Comparison of ENCODE assay signal across 16 mouse cellular contexts in genomic region chr17:47450239-47450638, GRCm38 (mm10). TPM values are rescaled to one million over a fixed set of nuclear protein-coding genes. Genes with fewer than 3 reads are reported as not detected.
DNase-seq lines count a peak whose midpoint lies in the region; ATAC-seq and TF ChIP-seq lines count a peak whose summit lies in the region.
"Had no signal": no experiment of that assay in that cellular context is flagged by ENCODE, and none has a peak within 500 bp of the region (broad histone marks: within the 10 kb centered on the region; RNA-seq: fewer than 3 reads in every experiment).

No protein-coding gene starts in this region.

- no peaks in the 10 kb centered on the region for H3K27me3 ChIP-seq in heart, embryonic 12.5 days (replicated peaks)
- H3K27me3 ChIP-seq in heart, adult 2 months (ENCODE audit: control insufficient read depth, insufficient read depth, low read length) = no peaks in the 10 kb centered on the region
- H3K27me3 ChIP-seq in lung, embryonic 14.5 days (ENCODE audit: insufficient read depth, low read length) = no peaks in the 10 kb centered on the region
- no peaks in the 10 kb centered on the region for H3K27me3 ChIP-seq in embryonic facial prominence, embryonic 15.5 days
- H3K27me3 ChIP-seq in stomach, embryonic 15.5 days (replicated peaks) = no peaks in the 10 kb centered on the region
- H3K27me3 ChIP-seq: forebrain, embryonic 12.5 days; midbrain, embryonic 15.5 days had no signal

- DNase-seq in heart, adult 2 months = no peak
- peak; percentile 27 for DNase-seq in lung, embryonic 14.5 days
- DNase-seq in lung, postnatal 36 days = no peak
- DNase-seq in ovary, postnatal 36 days (ENCODE audit: low spot score) = no peak
- no peak for DNase-seq in B cell, adult 2 months
- DNase-seq: cerebellum, adult 11 months; gastrocnemius, postnatal 14 days; layer of hippocampus, postnatal 36 days; right cerebral cortex, postnatal 14 days had no signal

- ATAC-seq in heart, embryonic 12.5 days (ENCODE audit: insufficient number of reproducible peaks, low FRiP score) = peak; percentile 73
- peak; percentile 39; the same call in 1 of the 2 replicates for ATAC-seq in lung, embryonic 14.5 days (ENCODE audit: insufficient read depth)
- ATAC-seq in embryonic facial prominence, embryonic 15.5 days (ENCODE audit: insufficient number of reproducible peaks, low FRiP score, low TSS enrichment, low read depth) = peak; percentile 56
- ATAC-seq in stomach, embryonic 15.5 days (ENCODE audit: insufficient read depth, low FRiP score, low read depth) = no peak
- ATAC-seq: midbrain, embryonic 15.5 days had no signal

- no peak for TF ChIP-seq EP300 in heart, adult 2 months (IDR thresholded peaks at IDR 0.05; ENCODE audit: insufficient read depth, low read depth, low read length)

- peak overlapping the region; percentile 84 for H3K27ac ChIP-seq in heart, embryonic 12.5 days (ENCODE audit: poor library complexity, severe bottlenecking)
- H3K27ac ChIP-seq in heart, adult 2 months = no peak overlapping the region
- H3K27ac ChIP-seq in lung, embryonic 14.5 days (ENCODE audit: low read depth) = no peak overlapping the region
- H3K27ac ChIP-seq in embryonic facial prominence, embryonic 15.5 days (replicated peaks) = 0 out of 2 replicates have a peak overlapping the region, but pooled peaks have one; percentile 22
- peak overlapping the region; percentile 67 for H3K27ac ChIP-seq in stomach, embryonic 15.5 days
- H3K27ac ChIP-seq: forebrain, embryonic 12.5 days; macrophage; midbrain, embryonic 15.5 days had no signal

- TF ChIP-seq POLR2A in heart, adult 2 months (IDR thresholded peaks at IDR 0.05; ENCODE audit: insufficient read depth, low read depth, low read length) = no peak

- H3K4me2 ChIP-seq in heart, embryonic 12.5 days = no peak overlapping the region
- H3K4me2 ChIP-seq in lung, embryonic 14.5 days = no peak overlapping the region
- H3K4me2 ChIP-seq in embryonic facial prominence, embryonic 15.5 days (replicated peaks) = no peak overlapping the region
- no peak overlapping the region for H3K4me2 ChIP-seq in stomach, embryonic 15.5 days
- H3K4me2 ChIP-seq: forebrain, embryonic 12.5 days; midbrain, embryonic 15.5 days had no signal

- H3K9ac ChIP-seq in heart, embryonic 12.5 days = no peak overlapping the region
- no peak overlapping the region for H3K9ac ChIP-seq in heart, adult 2 months (ENCODE audit: low read depth, low read length)
- no peak overlapping the region for H3K9ac ChIP-seq in lung, embryonic 14.5 days
- no peak overlapping the region for H3K9ac ChIP-seq in embryonic facial prominence, embryonic 15.5 days
- no peak overlapping the region for H3K9ac ChIP-seq in stomach, embryonic 15.5 days
- H3K9ac ChIP-seq: forebrain, embryonic 12.5 days; midbrain, embryonic 15.5 days had no signal

- no peak for TF ChIP-seq CTCF in heart, adult 2 months (IDR thresholded peaks at IDR 0.05)
- 0 out of 2 replicates have a peak, but pooled peaks have one; percentile 3 for TF ChIP-seq CTCF in lung, embryonic 14.5 days (IDR thresholded peaks at IDR 0.05; ENCODE audit: low read depth)

- no peaks in the 10 kb centered on the region for H3K9me3 ChIP-seq in heart, embryonic 12.5 days (replicated peaks)
- H3K9me3 ChIP-seq in lung, embryonic 14.5 days (ENCODE audit: low read depth, low read length) = no peaks in the 10 kb centered on the region
- H3K9me3 ChIP-seq in embryonic facial prominence, embryonic 15.5 days (replicated peaks) = no peaks in the 10 kb centered on the region
- H3K9me3 ChIP-seq in stomach, embryonic 15.5 days = no peaks in the 10 kb centered on the region
- H3K9me3 ChIP-seq: forebrain, embryonic 12.5 days; midbrain, embryonic 15.5 days had no signal

- no peaks in the 10 kb centered on the region for H3K36me3 ChIP-seq in heart, embryonic 12.5 days
- H3K36me3 ChIP-seq in heart, adult 2 months (ENCODE audit: control insufficient read depth, insufficient read depth, low read length) = no peaks in the 10 kb centered on the region
- H3K36me3 ChIP-seq in lung, embryonic 14.5 days (ENCODE audit: insufficient read depth) = no peaks in the 10 kb centered on the region
- no peaks in the 10 kb centered on the region for H3K36me3 ChIP-seq in embryonic facial prominence, embryonic 15.5 days
- H3K36me3 ChIP-seq in stomach, embryonic 15.5 days = no peaks in the 10 kb centered on the region
- H3K36me3 ChIP-seq: forebrain, embryonic 12.5 days; midbrain, embryonic 15.5 days had no signal

- no peaks in the 10 kb centered on the region for H3K79me2 ChIP-seq in heart, adult 2 months (replicated peaks; ENCODE audit: control insufficient read depth, insufficient read depth, low read length)

- WGBS in heart, embryonic 12.5 days = 18% methylated on average over 7 of the region's 7 CpGs
- WGBS in heart, adult 2 months = 75% methylated on average over 7 of the region's 7 CpGs
- WGBS in lung, embryonic 14.5 days = 34% methylated on average over 7 of the region's 7 CpGs
- WGBS in embryonic facial prominence, embryonic 15.5 days = 28% methylated on average over 7 of the region's 7 CpGs
- WGBS in stomach, embryonic 15.5 days = 40% methylated on average over 7 of the region's 7 CpGs

- no peak overlapping the region for H3K4me3 ChIP-seq in heart, embryonic 12.5 days
- no peak overlapping the region for H3K4me3 ChIP-seq in heart, adult 2 months
- no peak overlapping the region for H3K4me3 ChIP-seq in lung, embryonic 14.5 days (ENCODE audit: low read depth, low read length)
- no peak overlapping the region for H3K4me3 ChIP-seq in embryonic facial prominence, embryonic 15.5 days (replicated peaks)
- H3K4me3 ChIP-seq in stomach, embryonic 15.5 days (replicated peaks) = no peak overlapping the region
- H3K4me3 ChIP-seq: forebrain, embryonic 12.5 days; midbrain, embryonic 15.5 days had no signal

- H3K4me1 ChIP-seq in heart, embryonic 12.5 days (replicated peaks) = peaks cover 90% of the 10 kb centered on the region
- H3K4me1 ChIP-seq in heart, adult 2 months (ENCODE audit: control insufficient read depth, insufficient read depth, low read length) = no peaks in the 10 kb centered on the region
- peaks cover 26% of the 10 kb centered on the region for H3K4me1 ChIP-seq in lung, embryonic 14.5 days (ENCODE audit: insufficient read depth)
- H3K4me1 ChIP-seq in embryonic facial prominence, embryonic 15.5 days = peaks cover 43% of the 10 kb centered on the region
- H3K4me1 ChIP-seq in stomach, embryonic 15.5 days = peaks cover 58% of the 10 kb centered on the region
- H3K4me1 ChIP-seq: forebrain, embryonic 12.5 days; midbrain, embryonic 15.5 days had no signal

- intact Hi-C loops in heart, adult 2 months (cut with DNase I) = no loop called here

RNA-seq across cellular contexts. Expression of gene 1700001C19Rik, which starts 13.1 kb away (rescaled TPM):
- 1.0 and 1.2 TPM in 2 replicates for polyA plus RNA-seq in heart, embryonic 12.5 days (2016; fragmentation: Nextera tagmentation; extraction: Ambion mirVana)
- not detected for total RNA-seq in heart, adult 2 months (2021)
- 0.44 and 0.76 TPM in 2 replicates for polyA plus RNA-seq in heart, adult 2 months (2012; rRNA removed)
- 0.13 TPM in 1 of 2 replicates, not detected in the other for polyA plus RNA-seq in lung, embryonic 14.5 days (2014; fragmentation: Nextera tagmentation; extraction: Ambion mirVana)
- 0.31 and 0.37 TPM in 2 replicates for polyA plus RNA-seq in embryonic facial prominence, embryonic 15.5 days (2015; fragmentation: Nextera tagmentation; extraction: Ambion mirVana)
- 0.12 and 0.37 TPM in 2 replicates for polyA plus RNA-seq in stomach, embryonic 15.5 days (2015; fragmentation: Nextera tagmentation; extraction: Ambion mirVana)
- total RNA-seq: gastrocnemius, postnatal 14 days; layer of hippocampus, postnatal 36 days; neutrophil, adult 5-6 weeks had no signal
- polyA plus RNA-seq: macrophage had no signal

RNA-seq across cellular contexts. Expression of gene AI661453, which starts 13.8 kb away (rescaled TPM):
- 0.85 and 1.1 TPM in 2 replicates for polyA plus RNA-seq in heart, embryonic 12.5 days (2016; fragmentation: Nextera tagmentation; extraction: Ambion mirVana)
- 1 to 10 TPM; 1.2 to 1.4 TPM for total RNA-seq in heart, adult 2 months (2021)
- polyA plus RNA-seq in heart, adult 2 months (2012; rRNA removed) = 0.64 and 1.00 TPM in 2 replicates
- 2.4 TPM in 2 replicates for polyA plus RNA-seq in lung, embryonic 14.5 days (2014; fragmentation: Nextera tagmentation; extraction: Ambion mirVana)
- 5.2 and 6.2 TPM in 2 replicates for polyA plus RNA-seq in embryonic facial prominence, embryonic 15.5 days (2015; fragmentation: Nextera tagmentation; extraction: Ambion mirVana)
- polyA plus RNA-seq in stomach, embryonic 15.5 days (2015; fragmentation: Nextera tagmentation; extraction: Ambion mirVana) = 3.5 and 4.0 TPM in 2 replicates

RNA-seq across cellular contexts. Expression of gene Guca1a, which starts 49.9 kb away (rescaled TPM):
- polyA plus RNA-seq in heart, embryonic 12.5 days (2016; fragmentation: Nextera tagmentation; extraction: Ambion mirVana) = 3.2 and 3.8 TPM in 2 replicates
- total RNA-seq in heart, adult 2 months (2021) = under 1 TPM; 0.34 to 0.39 TPM
- polyA plus RNA-seq in heart, adult 2 months (2012; rRNA removed) = 0.55 and 0.61 TPM in 2 replicates
- 1.6 and 1.7 TPM in 2 replicates for polyA plus RNA-seq in lung, embryonic 14.5 days (2014; fragmentation: Nextera tagmentation; extraction: Ambion mirVana)
- 6.3 and 6.6 TPM in 2 replicates for polyA plus RNA-seq in embryonic facial prominence, embryonic 15.5 days (2015; fragmentation: Nextera tagmentation; extraction: Ambion mirVana)
- polyA plus RNA-seq in stomach, embryonic 15.5 days (2015; fragmentation: Nextera tagmentation; extraction: Ambion mirVana) = 3.0 and 4.0 TPM in 2 replicates
- total RNA-seq: layer of hippocampus, postnatal 36 days; neutrophil, adult 5-6 weeks had no signal

RNA-seq across cellular contexts. Expression of gene Taf8, which starts 51.9 kb away (rescaled TPM):
- 21.1 and 22.1 TPM in 2 replicates for polyA plus RNA-seq in heart, embryonic 12.5 days (2016; fragmentation: Nextera tagmentation; extraction: Ambion mirVana)
- total RNA-seq in heart, adult 2 months (2021) = 10 to 100 TPM; 10.8 to 12.5 TPM
- 14.2 and 21.0 TPM in 2 replicates for polyA plus RNA-seq in heart, adult 2 months (2012; rRNA removed)
- polyA plus RNA-seq in lung, embryonic 14.5 days (2014; fragmentation: Nextera tagmentation; extraction: Ambion mirVana) = 22.1 and 26.8 TPM in 2 replicates
- polyA plus RNA-seq in embryonic facial prominence, embryonic 15.5 days (2015; fragmentation: Nextera tagmentation; extraction: Ambion mirVana) = 30.0 and 32.4 TPM in 2 replicates
- 23.3 and 25.2 TPM in 2 replicates for polyA plus RNA-seq in stomach, embryonic 15.5 days (2015; fragmentation: Nextera tagmentation; extraction: Ambion mirVana)

RNA-seq across cellular contexts. Expression of gene Ccnd3, which starts 54.6 kb away (rescaled TPM):
- polyA plus RNA-seq in heart, embryonic 12.5 days (2016; fragmentation: Nextera tagmentation; extraction: Ambion mirVana) = 533 and 538 TPM in 2 replicates
- total RNA-seq in heart, adult 2 months (2021) = 10 to 100 TPM; 75.9 to 83.7 TPM
- polyA plus RNA-seq in heart, adult 2 months (2012; rRNA removed) = 75.1 and 77.5 TPM in 2 replicates
- 289 and 308 TPM in 2 replicates for polyA plus RNA-seq in lung, embryonic 14.5 days (2014; fragmentation: Nextera tagmentation; extraction: Ambion mirVana)
- 552 and 575 TPM in 2 replicates for polyA plus RNA-seq in embryonic facial prominence, embryonic 15.5 days (2015; fragmentation: Nextera tagmentation; extraction: Ambion mirVana)
- polyA plus RNA-seq in stomach, embryonic 15.5 days (2015; fragmentation: Nextera tagmentation; extraction: Ambion mirVana) = 391 and 408 TPM in 2 replicates

Comparison
In these comparisons a context has a peak if more than half of its experiments do, and no peak if none do; other contexts are left out.
1. H3K27ac ChIP-seq: peak in heart, embryonic 12.5 days (single experiment), embryonic facial prominence, embryonic 15.5 days (single experiment) and stomach, embryonic 15.5 days (single experiment); none in heart, adult 2 months (single experiment) and lung, embryonic 14.5 days (single experiment).